Mouse (Mus musculus): ENCODE results near the gene Sfmbt1. TPM values are rescaled to one million over a fixed set of nuclear protein-coding genes. Genes with fewer than 3 reads are reported as not detected.

Gene Sfmbt1
- polyA plus RNA-seq (2014; fragmentation: Nextera tagmentation; extraction: Ambion mirVana): 14.2 and 14.9 TPM in 2 replicates

- ATAC-seq (ENCODE audit: low read depth) (peak; percentile 41), DNase-seq (ENCODE audit: low spot score) (peak; percentile 39)
- Histone ChIP-seq H3K4me1 (ENCODE audit: control insufficient read depth, insufficient read depth, low read length) (0 out of 2 replicates have a peak, but pooled peaks cover 3% of the 10 kb centered on the region), H3K36me3 (ENCODE audit: control insufficient read depth, insufficient read depth, low read length) (no peaks in the 10 kb centered on the region), H3K27me3 (replicated peaks; ENCODE audit: control insufficient read depth, insufficient read depth, low read length) (peaks cover 12% of the 10 kb centered on the region), H3K4me2 (ENCODE audit: low read depth, low read length) (peak within 1 kb of the TSS; percentile 79), H3K9ac (ENCODE audit: low read depth, low read length) (peak within 1 kb of the TSS; percentile 91), H3K4me3 (ENCODE audit: low read depth, low read length) (peak within 1 kb of the TSS; percentile 89), H3K27ac (replicated peaks; ENCODE audit: low read depth, low read length) (peak within 1 kb of the TSS; percentile 88), H3K9me3 (ENCODE audit: control insufficient read depth, low read length) (no peaks in the 10 kb centered on the region)
- WGBS: 3% methylated on average over 36 of the region's 87 CpGs
These were observed at the start of gene Sfmbt1 for GRCm38 (mm10) chr14:30714799-30715617. Gene Sfmbt1 (plus strand): TSS chr14:30714849.

- Histone ChIP-seq H3K27me3 (replicated peaks; ENCODE audit: control insufficient read depth, insufficient read depth, low read length) (no peaks in the 10 kb centered on the region), H3K36me3 (ENCODE audit: control insufficient read depth, insufficient read depth, low read length) (peaks cover 74% of the 10 kb centered on the region), H3K9ac (ENCODE audit: low read depth, low read length) (no peak overlapping the region), H3K4me3 (ENCODE audit: low read depth, low read length) (no peak overlapping the region), H3K4me1 (ENCODE audit: control insufficient read depth, insufficient read depth, low read length) (no peaks in the 10 kb centered on the region), H3K27ac (replicated peaks; ENCODE audit: low read depth, low read length) (no peak overlapping the region), H3K4me2 (ENCODE audit: low read depth, low read length) (no peak overlapping the region), H3K9me3 (ENCODE audit: control insufficient read depth, low read length) (no peaks in the 10 kb centered on the region)
- DNase-seq (ENCODE audit: low spot score) (no peak), ATAC-seq (ENCODE audit: low read depth) (no peak)
- WGBS: 67% methylated on average over 3 of the region's 3 CpGs
These were observed 48.6 kb upstream of the Sfmbt1 start for GRCm38 (mm10) chr14:30666061-30666460.

GRCm38 (mm10) chr14:30666604-30667003 lies 48.0 kb upstream of the Sfmbt1 start:
- WGBS: 82% methylated on average over 4 of the region's 4 CpGs
- Histone ChIP-seq H3K27ac (replicated peaks; ENCODE audit: low read depth, low read length) (no peak overlapping the region), H3K4me3 (ENCODE audit: low read depth, low read length) (no peak overlapping the region), H3K9ac (ENCODE audit: low read depth, low read length) (no peak overlapping the region), H3K4me1 (ENCODE audit: control insufficient read depth, insufficient read depth, low read length) (no peaks in the 10 kb centered on the region), H3K9me3 (ENCODE audit: control insufficient read depth, low read length) (no peaks in the 10 kb centered on the region), H3K27me3 (replicated peaks; ENCODE audit: control insufficient read depth, insufficient read depth, low read length) (no peaks in the 10 kb centered on the region), H3K36me3 (ENCODE audit: control insufficient read depth, insufficient read depth, low read length) (peaks cover 72% of the 10 kb centered on the region), H3K4me2 (ENCODE audit: low read depth, low read length) (no peak overlapping the region)
- DNase-seq (ENCODE audit: low spot score) (no peak), ATAC-seq (ENCODE audit: low read depth) (no peak)

- no peak overlapping the region for H3K4me2 ChIP-seq (ENCODE audit: low read depth, low read length)
- H3K9me3 ChIP-seq (ENCODE audit: control insufficient read depth, low read length): no peaks in the 10 kb centered on the region
- H3K9ac ChIP-seq (ENCODE audit: low read depth, low read length): no peak overlapping the region
- H3K27ac ChIP-seq (replicated peaks; ENCODE audit: low read depth, low read length): no peak overlapping the region
- peaks cover 57% of the 10 kb centered on the region for H3K36me3 ChIP-seq (ENCODE audit: control insufficient read depth, insufficient read depth, low read length)
- no peaks in the 10 kb centered on the region for H3K4me1 ChIP-seq (ENCODE audit: control insufficient read depth, insufficient read depth, low read length)
- DNase-seq (ENCODE audit: low spot score): no peak
- H3K27me3 ChIP-seq (replicated peaks; ENCODE audit: control insufficient read depth, insufficient read depth, low read length): no peaks in the 10 kb centered on the region
- no peak overlapping the region for H3K4me3 ChIP-seq (ENCODE audit: low read depth, low read length)
- ATAC-seq (ENCODE audit: low read depth): no peak
- 93% methylated on average over 6 of the region's 6 CpGs for WGBS
These were observed 44.5 kb upstream of the Sfmbt1 start for GRCm38 (mm10) chr14:30670161-30670560.

- Histone ChIP-seq H3K27me3 (replicated peaks; ENCODE audit: control insufficient read depth, insufficient read depth, low read length) (no peaks in the 10 kb centered on the region), H3K4me1 (ENCODE audit: control insufficient read depth, insufficient read depth, low read length) (no peaks in the 10 kb centered on the region), H3K4me2 (ENCODE audit: low read depth, low read length) (no peak overlapping the region), H3K36me3 (ENCODE audit: control insufficient read depth, insufficient read depth, low read length) (peaks cover 61% of the 10 kb centered on the region), H3K4me3 (ENCODE audit: low read depth, low read length) (no peak overlapping the region), H3K9me3 (ENCODE audit: control insufficient read depth, low read length) (no peaks in the 10 kb centered on the region), H3K9ac (ENCODE audit: low read depth, low read length) (no peak overlapping the region), H3K27ac (replicated peaks; ENCODE audit: low read depth, low read length) (no peak overlapping the region)
- WGBS: 81% methylated on average over 15 of the region's 15 CpGs
- ATAC-seq (ENCODE audit: low read depth) (no peak), DNase-seq (ENCODE audit: low spot score) (no peak)
These were observed 43.3 kb upstream of the Sfmbt1 start for GRCm38 (mm10) chr14:30671095-30671985.

DNA sequence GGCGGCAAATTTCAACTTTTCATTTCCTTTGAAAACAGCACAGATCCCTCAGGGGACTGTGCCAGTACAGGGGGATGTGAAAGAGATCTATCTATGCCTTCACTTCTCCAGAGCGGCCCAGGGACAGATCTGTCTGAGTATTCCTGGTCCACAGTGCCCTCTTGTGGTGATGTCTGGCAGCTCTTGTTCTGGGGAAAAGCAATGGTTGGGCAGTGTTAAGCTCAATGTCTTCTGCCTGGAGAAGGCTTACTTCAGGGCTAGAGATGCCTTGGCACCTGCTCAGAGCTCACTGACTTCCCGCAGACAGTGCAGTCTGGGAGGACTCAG lies 42.7 kb upstream of the Sfmbt1 start:
- H3K27me3 ChIP-seq (replicated peaks; ENCODE audit: control insufficient read depth, insufficient read depth, low read length): no peaks in the 10 kb centered on the region
- DNase-seq (ENCODE audit: low spot score) (peak; percentile 92), ATAC-seq (ENCODE audit: low read depth) (peak; percentile 89)
- H3K36me3 ChIP-seq (ENCODE audit: control insufficient read depth, insufficient read depth, low read length): peaks cover 64% of the 10 kb centered on the region
- H3K4me2 ChIP-seq (ENCODE audit: low read depth, low read length): no peak overlapping the region
- no peaks in the 10 kb centered on the region for H3K4me1 ChIP-seq (ENCODE audit: control insufficient read depth, insufficient read depth, low read length)
- H3K27ac ChIP-seq (replicated peaks; ENCODE audit: low read depth, low read length): no peak overlapping the region
- 18% methylated on average over 3 of the region's 3 CpGs for WGBS
- no peak overlapping the region for H3K9ac ChIP-seq (ENCODE audit: low read depth, low read length)
- no peak overlapping the region for H3K4me3 ChIP-seq (ENCODE audit: low read depth, low read length)
- no peaks in the 10 kb centered on the region for H3K9me3 ChIP-seq (ENCODE audit: control insufficient read depth, low read length)

DNA sequence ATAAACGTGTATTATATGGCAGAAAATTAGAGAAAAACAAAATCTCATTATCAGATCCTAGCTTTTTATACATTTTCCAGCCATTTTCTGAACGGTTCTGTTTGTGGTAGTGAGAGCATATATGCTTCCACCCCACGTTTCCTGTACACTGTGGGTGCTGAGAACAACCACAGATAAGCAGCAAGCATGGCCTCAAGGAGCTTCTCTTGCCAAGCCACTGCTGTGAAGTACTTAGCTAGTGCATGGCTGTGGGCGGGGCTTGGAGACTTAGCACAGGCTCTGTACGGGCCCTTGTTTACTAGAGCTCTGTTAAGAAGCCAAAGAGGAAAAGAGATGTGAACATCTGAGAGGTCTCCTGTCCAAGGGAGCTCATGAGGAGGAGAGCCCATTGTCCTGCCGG lies 39.7 kb upstream of the Sfmbt1 start:
- Histone ChIP-seq H3K9ac (ENCODE audit: low read depth, low read length) (no peak overlapping the region), H3K27me3 (replicated peaks; ENCODE audit: control insufficient read depth, insufficient read depth, low read length) (no peaks in the 10 kb centered on the region), H3K27ac (replicated peaks; ENCODE audit: low read depth, low read length) (no peak overlapping the region), H3K4me1 (ENCODE audit: control insufficient read depth, insufficient read depth, low read length) (no peaks in the 10 kb centered on the region), H3K9me3 (ENCODE audit: control insufficient read depth, low read length) (no peaks in the 10 kb centered on the region), H3K4me2 (ENCODE audit: low read depth, low read length) (no peak overlapping the region), H3K4me3 (ENCODE audit: low read depth, low read length) (no peak overlapping the region), H3K36me3 (ENCODE audit: control insufficient read depth, insufficient read depth, low read length) (peaks cover 75% of the 10 kb centered on the region)
- ATAC-seq (ENCODE audit: low read depth) (no peak), DNase-seq (ENCODE audit: low spot score) (no peak)
- 71% methylated on average over 6 of the region's 6 CpGs for WGBS

DNA sequence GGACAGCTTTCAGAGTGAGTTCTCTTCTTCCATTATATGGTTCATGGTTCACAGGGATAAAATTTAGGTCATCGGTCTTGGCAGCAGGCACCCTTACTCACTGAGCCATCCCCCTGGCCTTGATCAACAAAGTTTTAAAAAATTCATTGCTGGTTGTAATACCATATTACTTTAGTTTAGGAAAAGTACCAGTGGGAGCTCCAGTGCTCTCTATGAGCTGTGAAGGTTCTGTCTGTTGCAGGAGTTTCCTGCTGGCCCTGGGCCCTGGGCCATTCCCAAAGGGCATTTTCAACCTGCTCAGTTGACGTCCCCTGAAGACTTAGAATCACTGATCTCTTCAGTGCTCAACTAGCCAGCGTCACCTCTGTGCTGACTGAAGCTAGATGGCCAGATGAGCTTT lies 32.5 kb upstream of the Sfmbt1 start:
- ATAC-seq (ENCODE audit: low read depth) (no peak), DNase-seq (ENCODE audit: low spot score) (no peak)
- WGBS: 90% methylated on average over 3 of the region's 3 CpGs
- Histone ChIP-seq H3K4me1 (ENCODE audit: control insufficient read depth, insufficient read depth, low read length) (no peaks in the 10 kb centered on the region), H3K27ac (replicated peaks; ENCODE audit: low read depth, low read length) (no peak overlapping the region), H3K4me3 (ENCODE audit: low read depth, low read length) (no peak overlapping the region), H3K36me3 (ENCODE audit: control insufficient read depth, insufficient read depth, low read length) (peaks cover 80% of the 10 kb centered on the region), H3K9me3 (ENCODE audit: control insufficient read depth, low read length) (no peaks in the 10 kb centered on the region), H3K27me3 (replicated peaks; ENCODE audit: control insufficient read depth, insufficient read depth, low read length) (no peaks in the 10 kb centered on the region), H3K9ac (ENCODE audit: low read depth, low read length) (no peak overlapping the region), H3K4me2 (ENCODE audit: low read depth, low read length) (no peak overlapping the region)

Data from embryonic facial prominence, embryonic 14.5 days (tissue).